Mouse (Mus musculus) thymus, postnatal 25 days (tissue): Measurements from ENCODE around the gene Arid5b.

Source experiments
- DNase-seq: peaks from one replicate; pipeline ENCODE4 v3.0.0; 2022

Arid5b gene

GRCm38 (mm10) chr10:68078708-68079107 is 199.8 kb downstream of the Arid5b start:
- no peak for DNase-seq

- no peak for DNase-seq
These were observed 203.4 kb downstream of the Arid5b start for GRCm38 (mm10) chr10:68075181-68075580.

GRCm38 (mm10) chr10:68074291-68074690 is 204.2 kb downstream of the Arid5b start:
- DNase-seq: no peak

GRCm38 (mm10) chr10:68072626-68073025 is 205.9 kb downstream of the Arid5b start:
- DNase-seq: no peak

GRCm38 (mm10) chr10:68071041-68071440 is 207.5 kb downstream of the Arid5b start:
- no peak for DNase-seq

GRCm38 (mm10) chr10:68068426-68068825 is 210.1 kb downstream of the Arid5b start:
- DNase-seq: no peak

- no peak for DNase-seq
These were observed 210.6 kb downstream of the Arid5b start for GRCm38 (mm10) chr10:68067961-68068360.

GRCm38 (mm10) chr10:68066173-68066572 is 212.4 kb downstream of the Arid5b start:
- DNase-seq: no peak

- no peak for DNase-seq
These were observed 214.0 kb downstream of the Arid5b start for GRCm38 (mm10) chr10:68064571-68064970.

- DNase-seq: no peak
These were observed 214.6 kb downstream of the Arid5b start for GRCm38 (mm10) chr10:68063806-68064545.

GRCm38 (mm10) chr10:68061249-68061615 is 217.3 kb downstream of the Arid5b start:
- no peak for DNase-seq

- no peak for DNase-seq
These were observed 217.8 kb downstream of the Arid5b start for GRCm38 (mm10) chr10:68060590-68061248.

GRCm38 (mm10) chr10:68058378-68058777 is 220.2 kb downstream of the Arid5b start:
- no peak for DNase-seq

- DNase-seq: no peak
These were observed 220.7 kb downstream of the Arid5b start for GRCm38 (mm10) chr10:68057841-68058240.

GRCm38 (mm10) chr10:68054706-68055105 is 223.8 kb downstream of the Arid5b start:
- DNase-seq: no peak

- peak; percentile 9 for DNase-seq
These were observed 224.4 kb downstream of the Arid5b start for GRCm38 (mm10) chr10:68054131-68054530.

GRCm38 (mm10) chr10:68052307-68052706 is 226.2 kb downstream of the Arid5b start:
- peak; percentile 14 for DNase-seq

GRCm38 (mm10) chr10:68051316-68051933 is 227.1 kb downstream of the Arid5b start:
- no peak for DNase-seq

- no peak for DNase-seq
These were observed 227.7 kb downstream of the Arid5b start for GRCm38 (mm10) chr10:68050882-68051281.

- no peak for DNase-seq
These were observed 229.8 kb downstream of the Arid5b start for GRCm38 (mm10) chr10:68048641-68049305.

GRCm38 (mm10) chr10:68044864-68045263 is 233.7 kb downstream of the Arid5b start:
- DNase-seq: no peak

GRCm38 (mm10) chr10:68043973-68044372 is 234.6 kb downstream of the Arid5b start:
- DNase-seq: no peak
